Mouse (Mus musculus) CH12.LX (cell line): Measurements from ENCODE around the gene March9.

Experiments
- CTCF ChIP-seq, 2 experiments: IDR thresholded peaks in 1 of 2; conservative IDR thresholded peaks in 1 of 2; 2 replicates each; pipeline ENCODE4 v1.5.1; 2011 to 2012; ENCODE audit warnings: low read depth in 2 of 2, low read length in 2 of 2, improper control_type of control experiment in 1 of 2, inconsistent platforms in 1 of 2, mild to moderate bottlenecking in 1 of 2, moderate library complexity in 1 of 2
- EP300 ChIP-seq: IDR thresholded peaks from 2 replicates; pipeline ENCODE4 v1.6.1; 2011; ENCODE audit warnings: low read length, improper control_type of control experiment
- MAFK ChIP-seq: IDR thresholded peaks from 2 replicates; pipeline ENCODE4 v1.6.1; 2011; ENCODE audit warnings: low read length, improper control_type of control experiment; ENCODE audit not compliant: insufficient replicate concordance
- POLR2AphosphoS2 ChIP-seq: IDR thresholded peaks from 2 replicates; pipeline ENCODE4 v1.6.1; 2011; ENCODE audit warnings: low read depth, low read length, improper control_type of control experiment
- TBP ChIP-seq: conservative IDR thresholded peaks from 2 replicates; pipeline ENCODE4 v1.6.1; 2011; ENCODE audit warnings: low read depth, low read length, improper control_type of control experiment
- USF1 ChIP-seq: IDR thresholded peaks from 2 replicates; pipeline ENCODE4 v1.6.1; 2014; ENCODE audit warnings: low read depth, mild to moderate bottlenecking, inconsistent platforms, low read length, improper control_type of control experiment
- ZMIZ1 ChIP-seq: IDR thresholded peaks from 2 replicates; pipeline ENCODE4 v1.6.1; 2012; ENCODE audit warnings: low read depth, mild to moderate bottlenecking, inconsistent platforms, low read length, improper control_type of control experiment
- ZNF384 ChIP-seq: IDR thresholded peaks from 2 replicates; pipeline ENCODE4 v1.6.1; 2012; ENCODE audit warnings: low read depth, low read length, improper control_type of control experiment, inconsistent platforms

GRCm38 (mm10) chr10:127043187-127043586, 16.8 kb downstream of the March9 start:
- TF ChIP-seq TBP: no peak
- TF ChIP-seq MAFK: peak; percentile 33; the same call in 1 of the 2 replicates
- TF ChIP-seq ZMIZ1: no peak
- TF ChIP-seq CTCF (conservative IDR thresholded peaks at IDR 0.05 in 1 of 2, IDR thresholded peaks at IDR 0.05 in 1 of 2; ENCODE audit: low read depth in 2 of 2, low read length in 2 of 2): no peak
- no peak for TF ChIP-seq ZNF384
- TF ChIP-seq USF1: no peak
- TF ChIP-seq POLR2AphosphoS2: no peak
- TF ChIP-seq EP300: no peak
